Mouse (Mus musculus) midbrain, embryonic 16.5 days (tissue): Measurements from ENCODE around the gene Pid1. TPM values are rescaled to one million over a fixed set of nuclear protein-coding genes. Genes with fewer than 3 reads are reported as not detected.
"Not testable (repeated sequence)": the region's sequence is repeated elsewhere in the genome, so short reads cannot be mapped to it uniquely, and the experiment has no call there.

Source experiments
- ATAC-seq: fragments of 200-750 bp; cut with Nextera tagmentation; 2 replicates; pipeline ENCODE4 v1.8.0; 2017; ENCODE audit warnings: moderate TSS enrichment
- H3K27ac ChIP-seq: fragments of 300-500 bp; sonication (generic); 2 replicates; pipeline ENCODE4 v1.5.1; 2014; ENCODE audit warnings: mild to moderate bottlenecking, low read length, mixed read lengths
- H3K27me3 ChIP-seq: fragments of 300-500 bp; sonication (generic); 2 replicates; pipeline ENCODE4 v1.6.1; 2014; ENCODE audit warnings: low read depth, low read length, mixed read lengths; ENCODE audit not compliant: control insufficient read depth, insufficient read depth
- H3K36me3 ChIP-seq: fragments of 300-500 bp; sonication (generic); 2 replicates; pipeline ENCODE4 v1.6.1; 2014; ENCODE audit warnings: mild to moderate bottlenecking, low read length, moderate library complexity, mixed read lengths; ENCODE audit not compliant: control insufficient read depth, insufficient read depth
- H3K4me1 ChIP-seq: fragments of 300-500 bp; sonication (generic); 2 replicates; pipeline ENCODE4 v1.6.1; 2014; ENCODE audit warnings: mild to moderate bottlenecking, low read length, mixed read lengths; ENCODE audit not compliant: control insufficient read depth, insufficient read depth
- H3K4me2 ChIP-seq: fragments of 300-500 bp; sonication (generic); 2 replicates; pipeline ENCODE4 v1.6.1; 2014; ENCODE audit warnings: mild to moderate bottlenecking, low read length, mixed read lengths
- H3K4me3 ChIP-seq: fragments of 300-500 bp; sonication (generic); 2 replicates; pipeline ENCODE4 v1.5.1; 2014; ENCODE audit warnings: low read depth, mild to moderate bottlenecking, low read length, moderate library complexity, mixed read lengths
- H3K9ac ChIP-seq: fragments of 300-500 bp; sonication (generic); 2 replicates; pipeline ENCODE4 v1.6.1; 2014; ENCODE audit warnings: low read depth, low read length, mixed read lengths
- H3K9me3 ChIP-seq: fragments of 300-500 bp; sonication (generic); replicated peaks from 2 replicates; pipeline ENCODE4 v1.6.1; 2014; ENCODE audit warnings: mild to moderate bottlenecking, low read length, mixed read lengths; ENCODE audit not compliant: control insufficient read depth, poor library complexity, severe bottlenecking
- WGBS: fragments of 180-500 bp; shearing (Covaris S2); extraction: QIAGEN DNeasy Blood & Tissue Kit; methylation state at CpG from one replicate; pipeline ENCODE4 v1.1.7; 2014; 5-methylcytosine and 5-hydroxymethylcytosine counted together
- polyA plus RNA-seq: library from polyadenylated mRNA; unstranded; fragments of >200 nt; fragmentation: Nextera tagmentation; extraction: Ambion mirVana; gene quantifications from 2 replicates; pipeline ENCODE4 v1.2.1, GENCODE M21; 2015

Gene Pid1
- polyA plus RNA-seq, 1 experiment from 2014 or later: 82.7 TPM

GRCm38 (mm10) chr1:84332797-84333196 is 31.2 kb downstream of the Pid1 start:
- H3K27me3 ChIP-seq, H3K9ac ChIP-seq, H3K4me3 ChIP-seq, H3K27ac ChIP-seq, ATAC-seq, H3K4me2 ChIP-seq, H3K36me3 ChIP-seq, H3K4me1 ChIP-seq, H3K9me3 ChIP-seq: not testable (repeated sequence)
- 32% methylated on average over 3 of the region's 3 CpGs for WGBS

- 92% methylated on average over 11 of the region's 12 CpGs for WGBS
- not testable (repeated sequence) for H3K27me3 ChIP-seq, H3K4me3 ChIP-seq, H3K9me3 ChIP-seq, H3K9ac ChIP-seq, H3K4me1 ChIP-seq, ATAC-seq, H3K27ac ChIP-seq, H3K4me2 ChIP-seq, H3K36me3 ChIP-seq
Measured at GRCm38 (mm10) chr1:84331861-84332260, 32.1 kb downstream of the Pid1 start.

GRCm38 (mm10) chr1:84325309-84325708 is 38.7 kb downstream of the Pid1 start:
- Histone ChIP-seq H3K4me3 (no peak overlapping the region), H3K4me1 (no peaks in the 10 kb centered on the region), H3K27ac (no peak overlapping the region), H3K9ac (no peak overlapping the region), H3K4me2 (no peak overlapping the region), H3K9me3 (no peaks in the 10 kb centered on the region), H3K27me3 (no peaks in the 10 kb centered on the region), H3K36me3 (no peaks in the 10 kb centered on the region)
- 51% methylated on average over 3 of the region's 3 CpGs for WGBS
- ATAC-seq: no peak

- Histone ChIP-seq H3K4me2 (no peak overlapping the region), H3K9me3 (no peaks in the 10 kb centered on the region), H3K27ac (no peak overlapping the region), H3K4me3 (no peak overlapping the region), H3K9ac (no peak overlapping the region), H3K4me1 (no peaks in the 10 kb centered on the region), H3K27me3 (no peaks in the 10 kb centered on the region), H3K36me3 (no peaks in the 10 kb centered on the region)
- ATAC-seq: no peak
- WGBS: 68% methylated on average over 4 of the region's 4 CpGs
Measured at GRCm38 (mm10) chr1:84321327-84321726, 42.7 kb downstream of the Pid1 start.

GRCm38 (mm10) chr1:84318569-84318968 is 45.4 kb downstream of the Pid1 start:
- ATAC-seq: no peak
- WGBS: 95% methylated on average over 1 of the region's 1 CpGs
- H3K9me3 ChIP-seq: 0 out of 2 replicates have a peak, but pooled peaks cover 3% of the 10 kb centered on the region
- no peaks in the 10 kb centered on the region for H3K4me1 ChIP-seq
- no peak overlapping the region for H3K9ac ChIP-seq
- H3K4me3 ChIP-seq: no peak overlapping the region
- H3K27me3 ChIP-seq: no peaks in the 10 kb centered on the region
- H3K4me2 ChIP-seq: no peak overlapping the region
- H3K27ac ChIP-seq: no peak overlapping the region
- H3K36me3 ChIP-seq: no peaks in the 10 kb centered on the region

- no peak overlapping the region for H3K4me2 ChIP-seq
- H3K27ac ChIP-seq: no peak overlapping the region
- ATAC-seq: no peak
- H3K4me3 ChIP-seq: no peak overlapping the region
- no peaks in the 10 kb centered on the region for H3K36me3 ChIP-seq
- WGBS: 90% methylated on average over 1 of the region's 1 CpGs
- no peak overlapping the region for H3K9ac ChIP-seq
- H3K4me1 ChIP-seq: no peaks in the 10 kb centered on the region
- 0 out of 2 replicates have a peak, but pooled peaks cover 3% of the 10 kb centered on the region for H3K9me3 ChIP-seq
- H3K27me3 ChIP-seq: no peaks in the 10 kb centered on the region
Measured at GRCm38 (mm10) chr1:84317827-84318226, 46.2 kb downstream of the Pid1 start.

GRCm38 (mm10) chr1:84309966-84310460 is 54.0 kb downstream of the Pid1 start:
- no peak for ATAC-seq
- no peaks in the 10 kb centered on the region for H3K4me1 ChIP-seq
- no peak overlapping the region for H3K4me3 ChIP-seq
- H3K4me2 ChIP-seq: no peak overlapping the region
- H3K27ac ChIP-seq: no peak overlapping the region
- no peaks in the 10 kb centered on the region for H3K27me3 ChIP-seq
- WGBS: 88% methylated on average over 2 of the region's 2 CpGs
- H3K36me3 ChIP-seq: no peaks in the 10 kb centered on the region
- no peaks in the 10 kb centered on the region for H3K9me3 ChIP-seq
- no peak overlapping the region for H3K9ac ChIP-seq

- Histone ChIP-seq H3K4me2 (no peak overlapping the region), H3K9ac (no peak overlapping the region), H3K27me3 (no peaks in the 10 kb centered on the region), H3K9me3 (no peaks in the 10 kb centered on the region), H3K4me3 (no peak overlapping the region), H3K4me1 (no peaks in the 10 kb centered on the region), H3K27ac (no peak overlapping the region), H3K36me3 (no peaks in the 10 kb centered on the region)
- WGBS: 87% methylated on average over 16 of the region's 16 CpGs
- no peak for ATAC-seq
Measured at GRCm38 (mm10) chr1:84305713-84306421, 58.1 kb downstream of the Pid1 start.

- no peaks in the 10 kb centered on the region for H3K27me3 ChIP-seq
- H3K27ac ChIP-seq: no peak overlapping the region
- no peak overlapping the region for H3K4me2 ChIP-seq
- ATAC-seq: no peak
- H3K36me3 ChIP-seq: no peaks in the 10 kb centered on the region
- H3K4me3 ChIP-seq: no peak overlapping the region
- H3K9ac ChIP-seq: no peak overlapping the region
- 78% methylated on average over 3 of the region's 3 CpGs for WGBS
- H3K4me1 ChIP-seq: no peaks in the 10 kb centered on the region
- no peaks in the 10 kb centered on the region for H3K9me3 ChIP-seq
Measured at GRCm38 (mm10) chr1:84302788-84303187, 61.2 kb downstream of the Pid1 start.
